Mouse (Mus musculus) thymus, postnatal 10 days (tissue): ENCODE measurements around the gene Bola2.
"Not testable (repeated sequence)": the region's sequence is repeated elsewhere in the genome, so short reads cannot be mapped to it uniquely, and the experiment has no call there.

Source experiments
- DNase-seq, 2 experiments: peaks; one replicate each; pipeline ENCODE4 v3.0.0; 2021; ENCODE audit warnings: low spot score in 2 of 2

Bola2 gene

DNA sequence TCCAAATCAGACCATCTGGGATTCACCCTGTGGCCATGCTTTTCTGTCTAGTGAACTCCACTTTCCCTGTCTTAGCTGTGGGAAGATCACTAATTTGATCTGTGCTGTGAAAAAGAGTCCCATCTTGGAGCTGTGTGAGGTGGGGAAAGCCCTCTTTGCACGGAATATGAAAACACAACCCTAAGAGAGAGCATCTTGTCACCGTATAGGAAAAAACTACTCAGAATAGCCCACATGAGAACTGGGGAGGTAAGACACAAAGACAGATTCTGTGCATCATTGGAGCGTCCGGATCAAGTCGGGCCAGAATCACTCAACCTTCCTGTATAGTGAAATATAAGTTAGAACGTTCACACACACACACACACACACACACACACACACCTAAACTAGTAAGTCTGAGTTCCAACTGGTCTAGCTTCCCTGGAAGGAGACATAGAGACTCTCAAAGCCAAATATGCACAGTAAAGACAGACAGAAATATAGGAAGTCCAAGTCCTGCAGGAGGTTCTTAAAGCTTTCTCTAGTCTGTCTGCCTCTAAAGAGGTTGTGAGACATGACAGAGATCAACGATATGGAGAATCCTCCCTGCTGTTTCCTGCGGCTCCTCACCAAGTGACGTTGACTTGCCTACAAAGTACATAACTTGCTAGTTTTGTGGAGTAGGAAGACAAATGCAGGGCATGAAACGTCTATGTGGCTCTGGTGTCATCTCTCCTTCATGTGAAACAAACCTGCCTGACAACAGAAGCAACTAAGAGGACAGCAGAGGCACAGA is 13.2 kb downstream of the Bola2 start:
- DNase-seq, result no peak

DNA sequence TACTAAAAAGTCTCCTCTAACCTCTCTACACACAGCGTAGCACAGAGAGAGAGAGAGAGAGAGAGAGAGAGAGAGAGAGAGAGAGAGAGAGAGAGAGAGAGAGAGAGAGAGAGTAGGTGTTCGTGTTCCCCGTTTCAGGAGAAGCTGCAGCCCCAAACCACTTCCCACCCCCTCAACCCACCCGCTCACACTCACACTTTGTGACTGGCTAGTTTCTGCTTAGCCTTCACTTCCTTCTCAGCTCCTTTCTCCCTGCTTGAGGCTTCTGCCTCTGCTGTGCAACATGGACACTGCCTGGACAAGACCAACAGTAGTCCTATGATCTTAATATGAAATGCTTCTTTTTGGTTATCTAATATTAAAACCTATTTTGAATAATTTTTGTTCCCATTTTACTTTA is 15.1 kb downstream of the Bola2 start:
- peak in 1 of 2 experiments; percentile 30 for DNase-seq

DNA sequence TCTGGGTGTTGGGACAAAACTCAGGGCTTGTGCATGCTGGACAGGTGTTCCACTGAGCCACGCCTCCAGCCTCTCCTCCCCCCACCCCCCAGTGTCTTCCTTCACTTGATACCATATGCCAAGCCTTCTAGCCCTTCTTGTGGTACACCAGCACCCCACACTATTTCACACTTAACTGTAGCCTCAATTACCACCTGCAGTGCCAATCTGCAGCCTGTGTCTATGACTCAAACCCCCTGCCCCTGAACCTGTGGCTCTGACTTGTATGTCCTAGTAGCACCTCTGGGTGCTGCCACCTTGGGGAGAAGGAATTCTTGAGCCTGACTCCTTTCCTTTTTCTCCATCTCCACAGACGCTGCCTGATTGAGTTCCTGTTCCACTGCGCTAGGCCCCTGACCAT is 16.7 kb downstream of the Bola2 start:
- DNase-seq, result peak; percentile 56 to 66

DNA sequence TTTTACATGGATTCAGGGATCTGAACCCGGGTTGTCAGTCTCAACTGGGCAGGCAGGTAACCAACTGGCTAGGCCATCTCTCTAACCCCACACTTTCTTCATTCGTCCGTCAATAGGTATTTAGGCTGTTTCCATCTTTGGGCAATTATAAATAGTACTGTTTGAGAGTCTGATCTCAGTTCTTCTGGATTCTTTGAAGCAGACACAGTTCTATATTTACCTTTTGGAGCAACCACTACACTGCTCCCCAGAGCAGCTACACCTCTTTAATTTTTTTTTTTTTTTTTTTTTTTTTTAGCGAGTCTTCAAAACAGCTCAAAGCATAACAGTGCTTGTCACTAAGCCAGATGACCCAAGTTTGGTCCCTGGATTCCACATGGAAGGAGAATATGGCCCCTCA is 20.5 kb downstream of the Bola2 start:
- no peak for DNase-seq

DNA sequence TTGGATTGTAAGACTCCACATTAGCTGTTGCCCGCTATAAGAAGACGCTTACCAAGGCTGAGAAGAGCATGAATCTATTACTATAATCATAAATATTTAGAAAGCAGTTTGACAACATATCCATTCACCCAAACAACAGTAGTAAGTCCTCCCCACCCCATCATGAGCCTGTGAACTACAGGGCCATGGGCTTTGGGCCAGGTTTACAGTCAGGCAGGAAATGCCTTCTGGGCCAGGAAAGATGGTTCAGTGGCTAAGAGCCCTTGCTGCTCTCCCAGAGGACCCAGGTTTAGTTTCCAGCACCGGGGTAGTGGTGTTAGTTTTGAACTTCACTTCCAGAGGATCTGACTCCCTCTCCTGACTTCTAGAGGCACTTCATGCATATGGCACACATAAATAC is 22.4 kb downstream of the Bola2 start:
- DNase-seq, result no peak

DNA sequence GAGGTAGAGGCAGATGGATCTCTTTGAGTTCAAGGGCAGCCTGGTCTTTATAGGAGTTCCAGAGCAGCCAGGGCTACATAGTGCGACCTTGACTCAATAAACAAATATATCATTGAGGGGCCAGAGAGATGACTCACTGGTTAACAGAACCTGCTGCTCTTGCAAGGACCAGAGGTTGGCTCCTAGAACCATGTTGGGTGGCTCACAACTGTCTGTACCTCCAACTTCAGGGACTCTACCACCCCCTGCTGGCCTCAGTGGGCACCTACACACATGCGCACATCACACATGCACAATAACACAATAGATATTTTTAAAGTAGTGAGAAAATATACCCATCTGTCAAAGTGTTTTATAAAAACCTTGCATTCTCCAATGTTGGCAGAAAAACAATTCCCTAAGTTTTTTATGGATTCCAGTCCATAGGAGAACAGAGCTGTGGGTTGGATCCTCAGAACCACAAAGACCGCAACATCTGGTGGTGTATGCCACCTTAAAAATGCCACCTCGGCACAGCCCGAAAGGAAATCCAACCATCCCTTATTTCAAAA is 23.7 kb downstream of the Bola2 start:
- peak in 1 of 2 experiments; percentile 40 for DNase-seq

DNA sequence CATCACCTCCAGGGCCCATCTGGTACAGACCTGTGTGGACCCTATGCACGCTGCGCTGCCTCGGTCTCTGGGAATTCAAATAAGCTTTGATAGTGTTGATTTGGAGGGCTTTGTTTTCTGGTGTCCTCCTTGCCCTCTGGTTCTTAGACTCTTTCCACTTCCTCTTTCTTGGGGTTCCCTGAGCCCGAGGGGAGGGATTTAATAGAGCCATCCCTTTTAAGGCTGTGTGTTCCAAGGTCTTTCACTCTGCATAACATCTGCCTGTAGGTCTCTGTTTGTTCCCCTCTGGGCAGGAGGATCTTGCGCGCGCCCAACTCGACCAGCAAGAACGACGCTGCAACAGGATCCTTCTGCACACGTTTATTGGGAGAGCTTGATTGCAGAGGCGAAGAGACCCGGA is 26.4 kb downstream of the Bola2 start:
- DNase-seq, result no peak

DNA sequence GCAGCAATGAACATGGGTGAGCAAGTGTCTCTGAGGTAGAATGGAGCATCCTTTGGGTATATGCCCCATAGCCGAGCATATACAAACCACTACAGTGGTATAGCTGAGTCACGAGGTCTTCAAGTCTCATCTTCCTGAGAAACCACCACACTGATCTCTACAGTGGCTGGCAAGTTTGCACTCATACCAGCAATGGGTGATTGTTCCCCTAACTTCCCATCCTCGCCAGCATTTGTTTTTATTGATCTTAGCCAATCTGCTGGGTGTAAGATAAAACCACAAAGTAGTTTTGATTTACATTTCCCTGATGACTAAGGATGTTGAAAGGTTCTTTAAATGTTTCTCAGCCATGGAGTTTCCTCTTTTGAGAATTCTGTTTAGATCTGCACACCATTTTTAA is 29.9 kb downstream of the Bola2 start:
- DNase-seq, result no peak

DNA sequence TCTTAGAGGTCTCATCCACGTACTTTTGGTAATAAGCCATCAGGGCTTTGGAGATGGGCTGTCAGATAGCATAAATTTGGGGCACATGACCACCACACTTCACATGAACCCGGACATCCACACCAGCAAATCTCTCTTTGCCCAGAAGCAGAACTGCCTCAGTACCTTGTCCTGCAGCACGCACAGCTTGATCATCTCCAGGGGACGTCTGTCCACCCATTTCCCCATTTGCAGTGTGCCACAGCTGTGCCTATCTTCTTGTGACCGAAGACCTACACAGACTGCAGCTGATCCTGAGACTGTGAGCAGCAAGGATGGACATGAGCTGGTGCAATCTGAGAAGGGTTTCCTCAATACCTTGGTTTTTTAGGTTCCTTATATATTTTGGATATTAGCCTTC is 30.5 kb downstream of the Bola2 start:
- no peak for DNase-seq

DNA sequence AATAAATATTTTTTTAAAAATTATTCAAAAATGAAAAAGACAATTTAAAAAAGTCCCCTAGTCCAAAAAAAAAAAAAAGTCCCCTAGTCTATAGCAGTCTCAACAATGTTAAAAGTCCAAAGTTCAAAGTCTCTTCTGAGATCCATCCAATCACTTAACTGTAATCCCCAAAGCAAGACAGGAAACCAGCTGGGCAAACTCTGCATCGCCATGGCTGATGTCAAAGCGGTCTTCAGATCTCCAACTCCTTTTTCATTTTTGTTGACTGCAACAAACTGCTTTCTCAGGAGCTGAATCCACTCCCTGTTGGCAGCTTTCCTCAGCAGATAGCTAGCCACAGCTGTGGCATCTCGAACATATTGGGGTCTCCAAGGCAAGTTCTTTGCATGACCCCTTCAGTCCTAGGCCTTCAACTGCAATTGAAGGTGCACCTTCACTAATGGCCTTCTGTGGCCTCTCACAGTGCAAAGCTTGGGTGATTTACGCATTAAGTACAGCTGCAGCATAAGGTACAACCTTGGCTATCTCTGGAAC is 35.1 kb downstream of the Bola2 start:
- not testable (repeated sequence) for DNase-seq

DNA sequence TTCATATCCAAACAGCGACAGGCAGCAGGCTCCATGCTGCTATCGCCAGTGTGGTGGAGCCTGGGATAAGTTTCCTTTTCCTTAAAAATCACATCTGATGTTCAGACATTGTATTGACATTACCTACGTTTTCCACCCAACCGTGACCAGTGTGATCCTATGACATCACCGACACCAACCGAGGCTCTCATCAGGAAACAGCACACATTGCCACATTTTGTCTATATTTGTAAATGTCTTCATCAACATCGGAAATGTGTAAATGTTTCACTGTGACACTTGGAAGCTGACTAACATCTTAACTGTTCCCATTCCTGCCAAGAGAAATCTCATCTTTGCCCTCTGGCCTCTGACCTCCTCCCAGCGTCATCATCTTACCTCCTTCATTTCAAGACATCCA is 40.9 kb downstream of the Bola2 start:
- DNase-seq, result no peak

DNA sequence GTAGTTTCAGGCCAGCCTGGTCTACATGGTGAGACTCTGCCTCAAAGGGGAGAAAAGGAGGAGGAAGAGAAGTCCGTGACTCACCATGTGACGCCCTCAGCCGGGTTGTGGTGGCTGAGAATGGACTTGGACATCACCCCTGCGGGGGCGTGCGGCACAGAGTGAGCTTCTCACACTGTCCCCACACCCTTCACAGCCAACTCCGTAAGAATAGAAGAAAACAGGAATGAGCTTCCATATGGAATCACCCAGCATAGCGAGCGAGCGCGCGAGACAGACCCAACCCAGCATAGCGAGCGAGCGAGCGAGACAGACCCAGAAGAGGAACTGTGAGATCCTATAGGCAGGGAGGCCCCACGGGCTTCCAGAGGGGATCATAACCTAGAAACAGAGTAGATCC is 44.4 kb downstream of the Bola2 start:
- no peak for DNase-seq

DNA sequence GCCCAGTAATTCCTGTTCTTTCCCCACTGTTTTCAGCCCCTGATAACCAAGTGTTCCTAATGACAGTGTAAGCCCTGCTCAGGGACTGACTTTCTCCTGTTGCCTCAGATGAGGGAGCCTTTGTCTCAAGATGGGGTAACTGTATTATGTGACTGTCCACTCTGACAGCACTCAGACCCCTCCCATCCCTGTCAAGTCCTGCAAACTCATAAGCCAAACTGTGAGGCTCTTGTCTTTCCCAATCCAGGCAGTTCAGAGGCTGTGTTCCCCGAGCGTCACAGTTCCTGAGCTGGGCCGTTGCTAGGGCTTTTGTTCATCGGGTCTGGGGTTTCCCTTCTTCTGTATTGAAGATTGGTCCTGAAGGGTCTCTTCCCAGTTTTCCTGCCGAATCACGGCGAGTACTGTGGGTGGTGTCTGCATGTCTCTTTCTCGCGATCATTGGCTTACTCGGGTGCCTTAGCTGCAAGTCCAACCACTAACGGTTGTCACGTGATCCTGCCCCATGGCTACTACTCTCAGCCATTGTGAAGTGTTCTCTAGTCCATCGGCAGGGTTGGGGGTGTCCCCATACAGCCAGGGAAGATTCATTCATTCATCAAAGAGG is 45.0 kb downstream of the Bola2 start:
- DNase-seq, result no peak

DNA sequence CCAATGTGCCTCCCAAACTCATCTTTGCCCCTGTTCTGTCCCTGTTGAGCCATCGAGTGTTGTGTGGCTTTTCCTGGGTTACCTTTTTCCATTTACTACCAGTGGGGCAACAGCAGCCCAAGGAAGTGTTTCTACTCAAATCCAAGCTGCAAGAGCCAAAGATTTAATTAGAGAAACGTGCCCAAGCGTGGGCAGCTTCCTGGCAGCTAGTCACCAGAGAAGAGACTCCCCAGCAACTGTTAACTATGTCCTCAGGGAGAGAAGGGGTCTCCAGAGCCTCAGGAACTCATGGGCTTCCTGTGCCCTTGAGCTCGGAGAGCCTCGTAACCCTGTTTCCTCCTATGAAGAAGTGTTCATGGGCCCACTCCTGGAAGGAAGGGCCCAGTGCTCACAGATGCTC is 45.8 kb downstream of the Bola2 start:
- no peak for DNase-seq

DNA sequence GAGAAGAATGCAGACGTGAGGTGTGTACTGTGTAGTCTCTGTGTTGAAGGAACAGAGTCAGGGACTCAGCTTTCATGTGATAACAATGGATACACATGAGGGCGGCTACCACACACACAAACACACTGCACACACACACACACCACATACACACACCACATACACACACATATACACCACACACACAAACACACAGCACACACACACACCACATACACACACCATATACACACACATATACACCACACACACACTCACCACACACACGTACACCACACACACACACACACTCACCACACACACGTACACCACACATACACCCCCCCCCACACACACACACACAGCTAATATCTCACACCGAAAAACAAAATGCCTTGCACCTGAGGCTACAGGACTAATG is 46.3 kb downstream of the Bola2 start:
- no peak for DNase-seq

DNA sequence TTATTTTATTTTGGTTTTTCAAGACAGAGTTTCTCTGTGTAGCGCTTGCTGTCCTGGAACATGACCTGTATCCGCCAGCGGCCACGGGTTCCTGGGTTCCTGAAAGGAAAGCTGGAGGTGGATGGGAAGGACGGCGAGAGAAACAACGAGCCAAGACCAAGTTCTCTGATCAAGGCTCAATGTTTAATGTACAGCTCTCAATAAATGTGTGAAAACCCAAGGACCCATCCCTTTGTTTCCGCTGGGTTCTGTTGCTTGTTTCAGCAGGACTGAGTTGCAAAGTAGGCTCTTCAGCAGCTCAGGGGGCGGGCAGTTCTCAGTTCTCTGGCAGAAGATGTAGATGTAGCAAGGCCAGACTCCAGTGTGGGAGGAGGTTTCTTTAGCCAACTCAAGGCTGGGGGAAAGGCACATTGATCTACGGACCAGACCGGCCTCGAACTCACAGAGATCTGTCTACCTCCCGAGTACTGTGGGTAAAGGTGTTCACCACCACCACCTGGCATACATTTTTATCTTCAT is 46.8 kb downstream of the Bola2 start:
- DNase-seq, result no peak

DNA sequence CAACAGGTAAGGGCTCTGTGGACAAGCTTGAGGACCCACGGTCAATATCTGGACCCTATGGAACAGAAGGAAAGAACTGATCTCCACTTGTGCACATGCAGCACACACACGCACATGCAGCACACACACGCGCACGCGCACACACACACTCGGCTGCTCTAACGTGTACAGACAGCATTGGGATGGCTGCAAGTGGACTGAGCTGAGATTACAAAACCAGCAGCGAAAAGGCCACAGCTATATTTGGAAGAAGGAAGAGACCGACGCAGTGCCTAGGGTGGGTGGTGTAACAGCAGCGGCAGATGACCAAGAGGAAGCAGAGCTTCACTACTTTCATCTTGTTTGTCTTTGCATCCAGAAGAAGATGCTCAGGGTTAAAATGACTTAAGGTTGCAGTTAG is 50.9 kb downstream of the Bola2 start:
- no peak for DNase-seq

DNA sequence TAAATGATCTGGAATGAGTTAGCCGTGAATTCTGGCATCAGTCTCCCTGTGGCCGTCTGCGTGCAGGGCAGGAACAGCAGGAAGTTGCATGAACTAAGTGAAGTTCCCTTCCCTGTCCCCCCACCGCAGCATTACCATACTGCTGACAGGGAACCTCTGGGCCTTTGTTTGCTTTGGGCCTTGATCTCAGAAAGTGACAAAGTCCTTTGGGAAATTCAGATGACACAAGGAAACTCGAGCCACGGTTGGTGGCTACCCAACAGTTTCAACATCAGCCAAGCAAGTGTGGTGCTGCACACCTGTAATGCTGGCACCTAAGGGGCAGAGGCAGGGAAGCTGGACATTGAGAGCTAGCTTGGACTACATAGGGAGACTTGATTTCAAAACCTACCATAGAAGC is 51.6 kb downstream of the Bola2 start:
- no peak for DNase-seq

DNA sequence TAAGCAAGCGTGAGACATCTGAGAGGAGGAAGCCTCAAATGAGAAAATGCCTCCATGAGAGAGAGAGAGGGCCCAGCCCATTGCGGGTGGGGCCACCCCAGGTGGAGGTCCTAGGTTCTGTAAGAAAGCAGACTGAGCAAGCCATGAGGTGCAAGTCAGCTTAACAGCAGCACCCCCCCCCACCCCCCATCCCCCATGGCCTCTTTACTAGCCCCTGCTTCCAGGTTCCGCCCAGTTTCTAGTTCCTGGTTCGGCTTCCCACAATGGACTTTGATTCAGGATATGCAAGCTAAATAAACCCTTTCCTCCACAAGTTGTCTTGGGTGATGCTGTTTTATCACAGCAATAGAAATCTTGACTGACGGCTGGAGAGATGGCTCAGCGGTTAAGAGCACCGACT is 53.6 kb downstream of the Bola2 start:
- DNase-seq, result no peak
